Mouse (Mus musculus): ENCODE measurements around the gene Zbtb43. TPM values are rescaled to one million over a fixed set of nuclear protein-coding genes. Genes with fewer than 3 reads are reported as not detected.
A peak's percentile ranks its signal among the peaks of the same experiment; 100 is the strongest.

The Zbtb43 gene
- polyA plus RNA-seq, 1 experiment: 23.4 TPM

DNA sequence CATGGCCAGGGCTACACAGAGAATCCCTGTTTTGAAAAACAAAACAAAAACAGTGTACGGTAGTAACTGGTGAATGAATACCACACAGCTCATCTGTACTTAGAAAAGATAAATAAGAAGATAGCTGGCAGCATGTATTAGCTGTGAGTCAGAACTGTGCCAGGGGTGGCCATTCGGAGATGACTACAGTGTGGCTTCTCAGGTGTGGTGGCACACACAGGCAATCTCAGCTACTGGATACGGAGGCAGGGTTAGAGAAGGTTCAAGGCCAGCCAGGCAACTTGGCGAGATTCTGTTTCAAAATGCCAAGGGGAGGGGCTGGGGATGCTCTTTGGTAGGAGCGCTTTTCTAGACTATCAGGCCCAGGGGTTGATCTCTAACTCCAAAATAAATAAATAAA lies 22.6 kb downstream of the Zbtb43 start:
- no peaks in the 10 kb centered on the region for H3K9me3 ChIP-seq (replicated peaks; ENCODE audit: control insufficient read depth, insufficient read depth, low read length, poor library complexity, severe bottlenecking)
- H3K4me1 ChIP-seq (ENCODE audit: control insufficient read depth, insufficient read depth, low read length): peaks cover 15% of the 10 kb centered on the region
- H3K36me3 ChIP-seq (ENCODE audit: control insufficient read depth, insufficient read depth, low read length, poor library complexity, severe bottlenecking): peaks cover 2% of the 10 kb centered on the region; the same call in 1 of the 2 replicates
- H3K9ac ChIP-seq (ENCODE audit: low read depth, poor library complexity, severe bottlenecking): no peak overlapping the region
- peak overlapping the region; percentile 78 for H3K27ac ChIP-seq (ENCODE audit: insufficient read depth, low read length)
- no peaks in the 10 kb centered on the region for H3K27me3 ChIP-seq (ENCODE audit: control insufficient read depth, insufficient read depth, low read length, poor library complexity, severe bottlenecking)
- TF ChIP-seq EP300 (IDR thresholded peaks at IDR 0.05; ENCODE audit: insufficient read depth, low read depth, low read length) (no peak), CTCF (IDR thresholded peaks at IDR 0.05; ENCODE audit: low read depth, low read length) (no peak), POLR2A (IDR thresholded peaks at IDR 0.05; ENCODE audit: insufficient read depth, low read length) (no peak)
- H3K4me3 ChIP-seq (ENCODE audit: low read depth, low read length): no peak overlapping the region

DNA sequence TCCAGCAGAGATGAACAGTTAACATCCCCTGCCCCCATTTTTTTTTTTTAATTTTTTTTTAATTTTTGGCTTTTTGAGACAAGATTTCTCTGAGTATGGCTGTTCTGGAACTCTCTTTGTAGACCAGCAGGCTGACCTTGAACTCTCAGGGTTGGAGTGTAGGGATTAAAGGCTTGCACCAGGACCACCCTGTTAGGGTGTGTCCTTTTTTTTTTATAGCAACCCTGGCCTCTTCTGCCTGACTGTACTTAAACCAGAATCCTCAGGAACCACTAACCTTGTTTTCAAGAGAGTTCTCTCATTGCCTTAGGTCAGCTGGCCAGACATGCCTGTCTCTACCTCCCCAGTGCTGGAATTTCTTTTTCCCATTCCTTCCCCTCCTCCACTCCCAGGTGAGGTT lies 23.5 kb downstream of the Zbtb43 start:
- no peak overlapping the region for H3K9ac ChIP-seq (ENCODE audit: low read depth, poor library complexity, severe bottlenecking)
- H3K36me3 ChIP-seq (ENCODE audit: control insufficient read depth, insufficient read depth, low read length, poor library complexity, severe bottlenecking): no peaks in the 10 kb centered on the region; the same call in 1 of the 2 replicates
- peak overlapping the region; percentile 96 for H3K27ac ChIP-seq (ENCODE audit: insufficient read depth, low read length)
- H3K27me3 ChIP-seq (ENCODE audit: control insufficient read depth, insufficient read depth, low read length, poor library complexity, severe bottlenecking): no peaks in the 10 kb centered on the region
- H3K4me1 ChIP-seq (ENCODE audit: control insufficient read depth, insufficient read depth, low read length): peaks cover 13% of the 10 kb centered on the region
- H3K9me3 ChIP-seq (replicated peaks; ENCODE audit: control insufficient read depth, insufficient read depth, low read length, poor library complexity, severe bottlenecking): no peaks in the 10 kb centered on the region
- peak; percentile 61; the same call in 1 of the 2 replicates for TF ChIP-seq EP300 (IDR thresholded peaks at IDR 0.05; ENCODE audit: insufficient read depth, low read depth, low read length)
- TF ChIP-seq POLR2A (IDR thresholded peaks at IDR 0.05; ENCODE audit: insufficient read depth, low read length): no peak
- TF ChIP-seq CTCF (IDR thresholded peaks at IDR 0.05; ENCODE audit: low read depth, low read length): no peak
- no peak overlapping the region for H3K4me3 ChIP-seq (ENCODE audit: low read depth, low read length)

DNA sequence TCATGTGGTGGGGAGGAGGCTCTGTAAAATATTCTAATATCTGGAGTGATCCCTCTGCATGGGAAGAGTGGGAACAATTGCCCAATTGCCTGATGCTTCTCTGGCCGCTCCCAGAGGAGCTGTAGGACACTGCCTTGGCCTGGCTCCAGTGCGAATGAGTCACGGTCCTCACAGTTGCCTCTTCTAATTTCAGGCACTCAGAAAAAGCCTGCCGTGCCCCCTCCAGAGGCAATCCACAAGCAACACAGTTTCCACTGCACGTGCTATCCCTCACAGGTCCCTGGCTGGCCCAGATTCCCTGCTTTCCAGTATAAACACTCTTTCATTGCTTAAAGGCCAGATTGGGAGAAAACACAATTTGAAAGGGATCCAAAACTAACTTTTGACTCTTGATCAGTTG lies 24.0 kb downstream of the Zbtb43 start:
- H3K4me1 ChIP-seq (ENCODE audit: control insufficient read depth, insufficient read depth, low read length): peaks cover 11% of the 10 kb centered on the region
- H3K36me3 ChIP-seq (ENCODE audit: control insufficient read depth, insufficient read depth, low read length, poor library complexity, severe bottlenecking): no peaks in the 10 kb centered on the region
- no peak overlapping the region for H3K9ac ChIP-seq (ENCODE audit: low read depth, poor library complexity, severe bottlenecking)
- H3K9me3 ChIP-seq (replicated peaks; ENCODE audit: control insufficient read depth, insufficient read depth, low read length, poor library complexity, severe bottlenecking): no peaks in the 10 kb centered on the region
- H3K27me3 ChIP-seq (ENCODE audit: control insufficient read depth, insufficient read depth, low read length, poor library complexity, severe bottlenecking): no peaks in the 10 kb centered on the region
- TF ChIP-seq EP300 (IDR thresholded peaks at IDR 0.05; ENCODE audit: insufficient read depth, low read depth, low read length) (0 out of 2 replicates have a peak, but pooled peaks have one; percentile 11), CTCF (IDR thresholded peaks at IDR 0.05; ENCODE audit: low read depth, low read length) (no peak)
- no peak overlapping the region for H3K4me3 ChIP-seq (ENCODE audit: low read depth, low read length)
- peak overlapping the region; percentile 96 for H3K27ac ChIP-seq (ENCODE audit: insufficient read depth, low read length)

DNA sequence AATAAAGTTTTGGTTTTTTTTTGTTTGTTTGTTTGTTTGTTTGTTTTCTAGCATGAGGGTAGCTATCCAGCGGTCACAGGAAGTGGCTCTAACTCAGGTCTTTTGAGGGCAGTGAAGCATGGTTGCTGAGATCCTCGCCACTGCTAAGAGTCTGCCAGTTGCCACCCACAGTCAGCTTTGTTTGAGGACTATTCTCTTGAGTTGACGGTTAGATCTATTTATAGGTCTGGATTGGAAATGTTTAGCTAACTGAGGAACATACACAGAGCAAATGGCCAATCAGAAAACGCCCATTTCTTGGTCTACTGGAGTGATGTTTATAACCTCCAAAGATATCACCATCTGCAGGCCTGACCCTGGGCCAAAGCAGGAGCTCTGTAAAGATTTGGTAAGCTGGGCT lies 25.7 kb downstream of the Zbtb43 start:
- Histone ChIP-seq H3K4me1 (ENCODE audit: control insufficient read depth, insufficient read depth, low read length) (peaks cover 15% of the 10 kb centered on the region), H3K9me3 (replicated peaks; ENCODE audit: control insufficient read depth, insufficient read depth, low read length, poor library complexity, severe bottlenecking) (no peaks in the 10 kb centered on the region), H3K4me3 (ENCODE audit: low read depth, low read length) (no peak overlapping the region), H3K27me3 (ENCODE audit: control insufficient read depth, insufficient read depth, low read length, poor library complexity, severe bottlenecking) (no peaks in the 10 kb centered on the region), H3K36me3 (ENCODE audit: control insufficient read depth, insufficient read depth, low read length, poor library complexity, severe bottlenecking) (no peaks in the 10 kb centered on the region), H3K9ac (ENCODE audit: low read depth, poor library complexity, severe bottlenecking) (no peak overlapping the region), H3K27ac (ENCODE audit: insufficient read depth, low read length) (peak overlapping the region; percentile 24; the same call in 1 of the 2 replicates)
- TF ChIP-seq CTCF (IDR thresholded peaks at IDR 0.05; ENCODE audit: low read depth, low read length) (no peak), POLR2A (IDR thresholded peaks at IDR 0.05; ENCODE audit: insufficient read depth, low read length) (no peak), EP300 (IDR thresholded peaks at IDR 0.05; ENCODE audit: insufficient read depth, low read depth, low read length) (no peak)

DNA sequence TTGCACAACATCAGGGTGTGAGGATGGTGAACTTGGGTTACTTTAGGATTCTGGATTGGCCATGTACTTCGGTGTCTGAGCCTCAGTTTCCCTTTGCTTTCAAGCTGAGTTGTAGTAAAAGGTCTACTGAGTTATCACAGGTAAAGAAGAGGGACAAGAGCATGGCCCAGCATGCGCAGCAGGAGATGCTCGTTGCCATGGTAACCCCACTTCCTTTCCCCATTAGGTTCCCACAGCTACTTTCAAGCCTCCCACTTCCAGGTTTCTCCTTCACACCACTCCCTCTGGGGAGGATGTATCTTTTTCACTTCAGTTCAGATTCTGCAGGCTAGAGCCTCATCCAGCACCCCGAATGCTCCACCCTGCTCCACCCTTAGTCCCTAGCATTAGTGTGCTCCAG lies 27.5 kb downstream of the Zbtb43 start:
- TF ChIP-seq EP300 (IDR thresholded peaks at IDR 0.05; ENCODE audit: insufficient read depth, low read depth, low read length): peak; percentile 64; the same call in 1 of the 2 replicates
- no peak for TF ChIP-seq POLR2A (IDR thresholded peaks at IDR 0.05; ENCODE audit: insufficient read depth, low read length)
- no peaks in the 10 kb centered on the region for H3K9me3 ChIP-seq (replicated peaks; ENCODE audit: control insufficient read depth, insufficient read depth, low read length, poor library complexity, severe bottlenecking)
- H3K4me1 ChIP-seq (ENCODE audit: control insufficient read depth, insufficient read depth, low read length): peaks cover 18% of the 10 kb centered on the region
- no peaks in the 10 kb centered on the region for H3K27me3 ChIP-seq (ENCODE audit: control insufficient read depth, insufficient read depth, low read length, poor library complexity, severe bottlenecking)
- no peak overlapping the region for H3K9ac ChIP-seq (ENCODE audit: low read depth, poor library complexity, severe bottlenecking)
- peak overlapping the region; percentile 87 for H3K27ac ChIP-seq (ENCODE audit: insufficient read depth, low read length)
- no peaks in the 10 kb centered on the region for H3K36me3 ChIP-seq (ENCODE audit: control insufficient read depth, insufficient read depth, low read length, poor library complexity, severe bottlenecking)
- no peak overlapping the region for H3K4me3 ChIP-seq (ENCODE audit: low read depth, low read length)

DNA sequence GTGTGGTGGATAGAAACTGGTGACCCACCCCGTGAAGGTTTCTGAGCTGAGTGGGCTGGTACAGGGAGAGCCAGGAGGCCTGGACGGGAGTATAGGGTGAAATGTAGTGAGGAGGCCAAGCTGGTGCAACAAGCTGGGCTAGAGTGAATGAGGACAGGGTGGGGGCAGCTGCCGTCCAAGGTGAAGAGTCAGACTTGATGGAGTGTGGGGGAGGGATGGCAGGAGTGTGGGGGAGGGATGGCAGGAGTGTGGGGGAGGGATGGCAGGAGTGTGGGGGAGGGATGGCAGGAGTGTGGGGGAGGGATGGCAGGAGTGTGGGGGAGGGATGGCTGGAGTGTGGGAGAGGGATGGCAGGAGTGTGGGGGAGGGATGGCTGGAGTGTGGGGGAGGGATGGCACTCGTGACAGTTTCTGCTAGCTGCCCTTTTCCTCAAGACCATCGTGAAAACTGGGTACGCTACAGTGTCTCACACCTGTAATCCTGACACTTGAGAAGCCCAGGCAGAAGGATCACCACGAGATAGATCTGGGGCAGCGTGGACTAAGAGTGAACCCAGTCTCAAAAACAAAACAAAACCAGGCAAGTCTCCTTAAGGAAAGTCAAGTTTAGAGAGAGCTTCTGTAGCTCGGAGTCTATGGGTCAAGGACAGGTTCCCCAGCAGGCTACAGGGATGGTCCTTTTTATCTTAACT lies 28.2 kb downstream of the Zbtb43 start:
- Histone ChIP-seq H3K4me3 (ENCODE audit: low read depth, low read length) (peak overlapping the region; percentile 35), H3K27me3 (ENCODE audit: control insufficient read depth, insufficient read depth, low read length, poor library complexity, severe bottlenecking) (no peaks in the 10 kb centered on the region), H3K4me1 (ENCODE audit: control insufficient read depth, insufficient read depth, low read length) (peaks cover 17% of the 10 kb centered on the region), H3K9ac (ENCODE audit: low read depth, poor library complexity, severe bottlenecking) (peak overlapping the region; percentile 9; the same call in 1 of the 2 replicates), H3K9me3 (replicated peaks; ENCODE audit: control insufficient read depth, insufficient read depth, low read length, poor library complexity, severe bottlenecking) (no peaks in the 10 kb centered on the region), H3K36me3 (ENCODE audit: control insufficient read depth, insufficient read depth, low read length, poor library complexity, severe bottlenecking) (no peaks in the 10 kb centered on the region), H3K27ac (ENCODE audit: insufficient read depth, low read length) (peak overlapping the region; percentile 97)
- TF ChIP-seq POLR2A (IDR thresholded peaks at IDR 0.05; ENCODE audit: insufficient read depth, low read length) (no peak), CTCF (IDR thresholded peaks at IDR 0.05; ENCODE audit: low read depth, low read length) (no peak), EP300 (IDR thresholded peaks at IDR 0.05; ENCODE audit: insufficient read depth, low read depth, low read length) (peak; percentile 94)

All from ES-Bruce4 (cell line).